Mouse (Mus musculus): ENCODE results near the gene Unc79. TPM values are rescaled to one million over a fixed set of nuclear protein-coding genes. Genes with fewer than 3 reads are reported as not detected.

Unc79 gene
- 0.27 TPM in 1 of 2 replicates, not detected in the other for polyA plus RNA-seq (2011; ENCODE audit: insufficient read depth, insufficient read length, low read depth, missing spikeins)

DNA sequence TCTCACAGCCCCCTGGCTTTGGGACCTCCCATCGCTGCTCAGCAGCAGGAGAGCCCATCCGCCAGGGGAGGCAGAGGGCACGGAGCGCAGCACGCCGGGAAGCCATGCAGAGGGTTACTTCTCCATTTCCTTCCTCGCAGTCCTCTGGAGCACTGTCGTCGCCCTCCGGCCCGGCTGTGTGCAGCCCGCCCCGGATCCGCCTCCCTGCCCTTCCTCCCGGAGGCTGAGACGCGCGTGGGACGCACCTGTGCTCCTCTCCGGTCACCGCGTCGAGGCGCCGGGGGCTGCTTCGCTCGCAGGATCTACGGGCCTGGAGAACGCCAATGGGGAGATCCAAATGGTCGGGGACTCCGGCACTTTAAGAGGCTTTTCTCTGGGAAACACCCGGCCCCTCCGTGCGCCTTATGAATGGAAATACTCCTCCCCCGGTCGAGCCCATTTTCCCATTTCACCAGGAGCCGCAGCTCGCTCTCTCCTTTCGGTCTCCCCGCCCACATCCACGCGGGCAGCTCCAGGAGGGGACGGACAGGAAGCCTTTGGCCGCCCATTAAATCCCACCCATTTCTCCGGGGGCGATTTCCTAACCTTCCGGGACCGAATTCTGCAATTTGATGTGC, at the start of gene Unc79:
Unc79 (plus strand) TSS at position 82 of the 617 bp plus-strand sequence.
- H3K27me3 ChIP-seq (ENCODE audit: control insufficient read depth, insufficient read depth, low read length, poor library complexity, severe bottlenecking) = no peaks in the 10 kb centered on the region
- H3K9me3 ChIP-seq (replicated peaks; ENCODE audit: control insufficient read depth, insufficient read depth, low read length, poor library complexity, severe bottlenecking) = no peaks in the 10 kb centered on the region
- H3K36me3 ChIP-seq (ENCODE audit: control insufficient read depth, insufficient read depth, low read length, poor library complexity, severe bottlenecking) = no peaks in the 10 kb centered on the region
- H3K9ac ChIP-seq (ENCODE audit: low read depth, poor library complexity, severe bottlenecking) = 0 out of 2 replicates have a peak within 1 kb of the TSS, but pooled peaks have one; percentile 53
- TF ChIP-seq EP300 (IDR thresholded peaks at IDR 0.05; ENCODE audit: insufficient read depth, low read depth, low read length) = no peak
- TF ChIP-seq POLR2A (IDR thresholded peaks at IDR 0.05; ENCODE audit: insufficient read depth, low read length) = no peak
- H3K27ac ChIP-seq (ENCODE audit: insufficient read depth, low read length) = no peak within 1 kb of the TSS
- no peaks in the 10 kb centered on the region for H3K4me1 ChIP-seq (ENCODE audit: control insufficient read depth, insufficient read depth, low read length)
- H3K4me3 ChIP-seq (ENCODE audit: low read depth, low read length) = peak within 1 kb of the TSS; percentile 49

DNA sequence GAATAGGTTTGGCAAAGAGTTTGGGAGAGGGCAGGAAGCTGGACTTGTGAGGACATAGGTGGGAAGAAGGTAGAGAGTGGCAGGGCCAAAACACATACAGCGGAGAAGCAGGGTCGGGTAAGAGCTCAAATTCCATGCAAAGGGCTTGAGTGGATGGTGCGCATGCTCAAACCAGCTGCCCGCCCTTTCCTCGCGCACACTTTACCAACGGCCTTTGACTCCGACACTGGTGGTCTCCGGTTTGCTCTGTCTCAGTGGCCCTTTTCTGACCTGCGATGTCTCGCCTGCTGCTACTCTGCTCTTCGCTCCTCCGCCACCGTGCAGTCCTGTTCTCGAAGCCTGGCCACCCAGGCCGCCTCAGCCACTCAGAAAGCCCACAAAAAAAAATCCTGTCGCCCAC, 49.6 kb upstream of the Unc79 start, which contains the start of gene Cox8c:
Cox8c (plus strand) TSS at position 226 of the 400 bp plus-strand sequence.
- no peaks in the 10 kb centered on the region for H3K36me3 ChIP-seq (ENCODE audit: control insufficient read depth, insufficient read depth, low read length, poor library complexity, severe bottlenecking)

GRCm38 (mm10) chr12:102908191-102908590, 40.5 kb upstream of the Unc79 start:
- no peak overlapping the region for H3K4me3 ChIP-seq (ENCODE audit: low read depth, low read length)
- TF ChIP-seq POLR2A (IDR thresholded peaks at IDR 0.05; ENCODE audit: insufficient read depth, low read length) = no peak
- no peak for TF ChIP-seq CTCF (IDR thresholded peaks at IDR 0.05; ENCODE audit: low read depth, low read length)
- no peak for TF ChIP-seq EP300 (IDR thresholded peaks at IDR 0.05; ENCODE audit: insufficient read depth, low read depth, low read length)
- H3K27me3 ChIP-seq (ENCODE audit: control insufficient read depth, insufficient read depth, low read length, poor library complexity, severe bottlenecking) = no peaks in the 10 kb centered on the region
- no peaks in the 10 kb centered on the region for H3K4me1 ChIP-seq (ENCODE audit: control insufficient read depth, insufficient read depth, low read length)
- no peaks in the 10 kb centered on the region for H3K9me3 ChIP-seq (replicated peaks; ENCODE audit: control insufficient read depth, insufficient read depth, low read length, poor library complexity, severe bottlenecking)
- no peaks in the 10 kb centered on the region for H3K36me3 ChIP-seq (ENCODE audit: control insufficient read depth, insufficient read depth, low read length, poor library complexity, severe bottlenecking)
- H3K27ac ChIP-seq (ENCODE audit: insufficient read depth, low read length) = no peak overlapping the region
- no peak overlapping the region for H3K9ac ChIP-seq (ENCODE audit: low read depth, poor library complexity, severe bottlenecking)

More for the DNA sequence above, 49.6 kb upstream of the Unc79 start, which contains the start of gene Cox8c:
- no peak for TF ChIP-seq EP300 (IDR thresholded peaks at IDR 0.05; ENCODE audit: insufficient read depth, low read depth, low read length)
- TF ChIP-seq POLR2A (IDR thresholded peaks at IDR 0.05; ENCODE audit: insufficient read depth, low read length) = no peak
- TF ChIP-seq CTCF (IDR thresholded peaks at IDR 0.05; ENCODE audit: low read depth, low read length) = no peak
- Histone ChIP-seq H3K4me3 (ENCODE audit: low read depth, low read length) (no peak within 1 kb of the TSS), H3K9ac (ENCODE audit: low read depth, poor library complexity, severe bottlenecking) (no peak within 1 kb of the TSS), H3K27ac (ENCODE audit: insufficient read depth, low read length) (no peak within 1 kb of the TSS), H3K9me3 (replicated peaks; ENCODE audit: control insufficient read depth, insufficient read depth, low read length, poor library complexity, severe bottlenecking) (no peaks in the 10 kb centered on the region), H3K4me1 (ENCODE audit: control insufficient read depth, insufficient read depth, low read length) (no peaks in the 10 kb centered on the region), H3K27me3 (ENCODE audit: control insufficient read depth, insufficient read depth, low read length, poor library complexity, severe bottlenecking) (no peaks in the 10 kb centered on the region; the same call in 1 of the 2 replicates)

GRCm38 (mm10) chr12:102916073-102916472, 32.6 kb upstream of the Unc79 start:
- Histone ChIP-seq H3K36me3 (ENCODE audit: control insufficient read depth, insufficient read depth, low read length, poor library complexity, severe bottlenecking) (no peaks in the 10 kb centered on the region), H3K9ac (ENCODE audit: low read depth, poor library complexity, severe bottlenecking) (no peak overlapping the region), H3K4me1 (ENCODE audit: control insufficient read depth, insufficient read depth, low read length) (no peaks in the 10 kb centered on the region), H3K9me3 (replicated peaks; ENCODE audit: control insufficient read depth, insufficient read depth, low read length, poor library complexity, severe bottlenecking) (no peaks in the 10 kb centered on the region), H3K4me3 (ENCODE audit: low read depth, low read length) (no peak overlapping the region), H3K27me3 (ENCODE audit: control insufficient read depth, insufficient read depth, low read length, poor library complexity, severe bottlenecking) (no peaks in the 10 kb centered on the region), H3K27ac (ENCODE audit: insufficient read depth, low read length) (no peak overlapping the region)
- TF ChIP-seq EP300 (IDR thresholded peaks at IDR 0.05; ENCODE audit: insufficient read depth, low read depth, low read length) (no peak), POLR2A (IDR thresholded peaks at IDR 0.05; ENCODE audit: insufficient read depth, low read length) (no peak), CTCF (IDR thresholded peaks at IDR 0.05; ENCODE audit: low read depth, low read length) (no peak)

- Histone ChIP-seq H3K27ac (ENCODE audit: insufficient read depth, low read length) (no peak overlapping the region), H3K9me3 (replicated peaks; ENCODE audit: control insufficient read depth, insufficient read depth, low read length, poor library complexity, severe bottlenecking) (no peaks in the 10 kb centered on the region), H3K36me3 (ENCODE audit: control insufficient read depth, insufficient read depth, low read length, poor library complexity, severe bottlenecking) (no peaks in the 10 kb centered on the region), H3K9ac (ENCODE audit: low read depth, poor library complexity, severe bottlenecking) (no peak overlapping the region), H3K4me1 (ENCODE audit: control insufficient read depth, insufficient read depth, low read length) (no peaks in the 10 kb centered on the region), H3K4me3 (ENCODE audit: low read depth, low read length) (no peak overlapping the region), H3K27me3 (ENCODE audit: control insufficient read depth, insufficient read depth, low read length, poor library complexity, severe bottlenecking) (no peaks in the 10 kb centered on the region)
- no peak for TF ChIP-seq CTCF (IDR thresholded peaks at IDR 0.05; ENCODE audit: low read depth, low read length)
- no peak for TF ChIP-seq EP300 (IDR thresholded peaks at IDR 0.05; ENCODE audit: insufficient read depth, low read depth, low read length)
- no peak for TF ChIP-seq POLR2A (IDR thresholded peaks at IDR 0.05; ENCODE audit: insufficient read depth, low read length)
Observed at GRCm38 (mm10) chr12:102929764-102930163, 18.9 kb upstream of the Unc79 start.

GRCm38 (mm10) chr12:102930335-102930734, 18.3 kb upstream of the Unc79 start:
- H3K9me3 ChIP-seq (replicated peaks; ENCODE audit: control insufficient read depth, insufficient read depth, low read length, poor library complexity, severe bottlenecking) = no peaks in the 10 kb centered on the region
- no peak for TF ChIP-seq CTCF (IDR thresholded peaks at IDR 0.05; ENCODE audit: low read depth, low read length)
- TF ChIP-seq EP300 (IDR thresholded peaks at IDR 0.05; ENCODE audit: insufficient read depth, low read depth, low read length) = no peak
- TF ChIP-seq POLR2A (IDR thresholded peaks at IDR 0.05; ENCODE audit: insufficient read depth, low read length) = no peak
- H3K36me3 ChIP-seq (ENCODE audit: control insufficient read depth, insufficient read depth, low read length, poor library complexity, severe bottlenecking) = no peaks in the 10 kb centered on the region
- no peak overlapping the region for H3K9ac ChIP-seq (ENCODE audit: low read depth, poor library complexity, severe bottlenecking)
- H3K4me1 ChIP-seq (ENCODE audit: control insufficient read depth, insufficient read depth, low read length) = no peaks in the 10 kb centered on the region
- H3K4me3 ChIP-seq (ENCODE audit: low read depth, low read length) = no peak overlapping the region
- no peak overlapping the region for H3K27ac ChIP-seq (ENCODE audit: insufficient read depth, low read length)
- H3K27me3 ChIP-seq (ENCODE audit: control insufficient read depth, insufficient read depth, low read length, poor library complexity, severe bottlenecking) = no peaks in the 10 kb centered on the region

All from ES-Bruce4 (cell line).